Mouse (Mus musculus) liver, embryonic 13.5 days (tissue): ENCODE data around the gene Nt5dc1. TPM values are rescaled to one million over a fixed set of nuclear protein-coding genes. Genes with fewer than 3 reads are reported as not detected.

Source experiments
- ATAC-seq: fragments of 200-750 bp; cut with Nextera tagmentation; 2 replicates; pipeline ENCODE4 v1.8.0; 2017; ENCODE audit warnings: low read depth, mild to moderate bottlenecking, moderate number of reproducible peaks, moderate library complexity
- DNase-seq: peaks from one replicate; pipeline ENCODE4 v3.0.0; 2022
- H3K27ac ChIP-seq: fragments of 300-500 bp; sonication (generic); 2 replicates; pipeline ENCODE4 v1.5.1; 2015; ENCODE audit warnings: moderate library complexity, mild to moderate bottlenecking, inconsistent platforms
- H3K27me3 ChIP-seq: fragments of 300-500 bp; sonication (generic); 2 replicates; pipeline ENCODE4 v1.6.1; 2015; ENCODE audit warnings: mild to moderate bottlenecking, inconsistent platforms
- H3K36me3 ChIP-seq: fragments of 300-500 bp; sonication (generic); 2 replicates; pipeline ENCODE4 v1.6.1; 2015; ENCODE audit warnings: mild to moderate bottlenecking, inconsistent platforms
- H3K4me1 ChIP-seq: fragments of 300-500 bp; sonication (generic); replicated peaks from 2 replicates; pipeline ENCODE4 v1.6.1; 2015; ENCODE audit warnings: inconsistent platforms
- H3K4me2 ChIP-seq: fragments of 300-500 bp; sonication (generic); 2 replicates; pipeline ENCODE4 v1.6.1; 2015; ENCODE audit warnings: inconsistent platforms, mild to moderate bottlenecking, moderate library complexity
- H3K4me3 ChIP-seq: fragments of 300-500 bp; sonication (generic); replicated peaks from 2 replicates; pipeline ENCODE4 v1.5.1; 2015; ENCODE audit warnings: mild to moderate bottlenecking, inconsistent platforms
- H3K9ac ChIP-seq: fragments of 300-500 bp; sonication (generic); 2 replicates; pipeline ENCODE4 v1.6.1; 2015; ENCODE audit warnings: mild to moderate bottlenecking, inconsistent platforms
- H3K9me3 ChIP-seq: fragments of 300-500 bp; sonication (generic); replicated peaks from 2 replicates; pipeline ENCODE4 v1.6.1; 2016; ENCODE audit warnings: inconsistent platforms
- WGBS: fragments of 180-500 bp; shearing (Covaris S2); methylation state at CpG from one replicate; pipeline ENCODE4 v1.1.7; 2015; ENCODE audit not compliant: insufficient replicate concordance; 5-methylcytosine and 5-hydroxymethylcytosine counted together
- polyA plus RNA-seq: library from polyadenylated mRNA; unstranded; fragments of >200 nt; fragmentation: Nextera tagmentation; extraction: Ambion mirVana; gene quantifications from 2 replicates; pipeline ENCODE4 v1.2.1, GENCODE M21; 2015

Gene Nt5dc1
- polyA plus RNA-seq, 1 experiment from 2014 or later: 9.7 TPM

- no peaks in the 10 kb centered on the region for H3K27me3 ChIP-seq
- no peaks in the 10 kb centered on the region for H3K4me1 ChIP-seq
- no peak overlapping the region for H3K4me3 ChIP-seq
- H3K9me3 ChIP-seq: no peaks in the 10 kb centered on the region
- H3K36me3 ChIP-seq: no peaks in the 10 kb centered on the region
- 65% methylated on average over 5 of the region's 5 CpGs for WGBS
- ATAC-seq (no peak), DNase-seq (no peak)
- no peak overlapping the region for H3K4me2 ChIP-seq
- H3K9ac ChIP-seq: no peak overlapping the region
- H3K27ac ChIP-seq: no peak overlapping the region
Observed at GRCm38 (mm10) chr10:34368138-34368537, 50.2 kb downstream of the Nt5dc1 start.

GRCm38 (mm10) chr10:34363756-34364155 is 54.6 kb downstream of the Nt5dc1 start:
- Histone ChIP-seq H3K4me2 (no peak overlapping the region), H3K9ac (no peak overlapping the region), H3K4me1 (no peaks in the 10 kb centered on the region), H3K36me3 (no peaks in the 10 kb centered on the region), H3K9me3 (no peaks in the 10 kb centered on the region), H3K4me3 (no peak overlapping the region), H3K27me3 (no peaks in the 10 kb centered on the region), H3K27ac (no peak overlapping the region)
- no peak for ATAC-seq
- no peak for DNase-seq

GRCm38 (mm10) chr10:34358263-34358662 is 60.1 kb downstream of the Nt5dc1 start:
- no peak overlapping the region for H3K4me2 ChIP-seq
- no peaks in the 10 kb centered on the region for H3K9me3 ChIP-seq
- no peak overlapping the region for H3K27ac ChIP-seq
- 67% methylated on average over 3 of the region's 3 CpGs for WGBS
- no peak overlapping the region for H3K9ac ChIP-seq
- no peaks in the 10 kb centered on the region for H3K36me3 ChIP-seq
- no peaks in the 10 kb centered on the region for H3K4me1 ChIP-seq
- no peak overlapping the region for H3K4me3 ChIP-seq
- no peak for DNase-seq
- H3K27me3 ChIP-seq: no peaks in the 10 kb centered on the region
- no peak for ATAC-seq

- WGBS: 75% methylated on average over 4 of the region's 4 CpGs
- H3K27ac ChIP-seq: no peak overlapping the region
- no peaks in the 10 kb centered on the region for H3K36me3 ChIP-seq
- ATAC-seq: no peak
- no peak overlapping the region for H3K9ac ChIP-seq
- no peaks in the 10 kb centered on the region for H3K4me1 ChIP-seq
- DNase-seq: no peak
- no peak overlapping the region for H3K4me3 ChIP-seq
- no peak overlapping the region for H3K4me2 ChIP-seq
- no peaks in the 10 kb centered on the region for H3K27me3 ChIP-seq
- H3K9me3 ChIP-seq: no peaks in the 10 kb centered on the region
Observed at GRCm38 (mm10) chr10:34352166-34352565, 66.2 kb downstream of the Nt5dc1 start.

GRCm38 (mm10) chr10:34341886-34342285 is 76.5 kb downstream of the Nt5dc1 start:
- H3K9me3 ChIP-seq: no peaks in the 10 kb centered on the region
- no peak overlapping the region for H3K4me3 ChIP-seq
- ATAC-seq (no peak), DNase-seq (no peak)
- H3K9ac ChIP-seq: no peak overlapping the region
- no peak overlapping the region for H3K27ac ChIP-seq
- no peaks in the 10 kb centered on the region for H3K36me3 ChIP-seq
- no peaks in the 10 kb centered on the region for H3K4me1 ChIP-seq
- no peak overlapping the region for H3K4me2 ChIP-seq
- no peaks in the 10 kb centered on the region for H3K27me3 ChIP-seq
- 42% methylated on average over 1 of the region's 1 CpGs for WGBS

- H3K9ac ChIP-seq: no peak overlapping the region
- WGBS: 70% methylated on average over 6 of the region's 6 CpGs
- H3K9me3 ChIP-seq: no peaks in the 10 kb centered on the region
- H3K27ac ChIP-seq: no peak overlapping the region
- H3K4me2 ChIP-seq: no peak overlapping the region
- no peak overlapping the region for H3K4me3 ChIP-seq
- ATAC-seq (no peak), DNase-seq (no peak)
- no peaks in the 10 kb centered on the region for H3K36me3 ChIP-seq
- H3K27me3 ChIP-seq: no peaks in the 10 kb centered on the region
- H3K4me1 ChIP-seq: no peaks in the 10 kb centered on the region
Observed at GRCm38 (mm10) chr10:34341014-34341413, 77.3 kb downstream of the Nt5dc1 start.

- H3K4me1 ChIP-seq: no peaks in the 10 kb centered on the region
- WGBS: 4% methylated on average over 2 of the region's 2 CpGs
- H3K4me3 ChIP-seq: no peak overlapping the region
- H3K4me2 ChIP-seq: no peak overlapping the region
- no peak for DNase-seq
- H3K27me3 ChIP-seq: no peaks in the 10 kb centered on the region
- ATAC-seq: no peak
- H3K27ac ChIP-seq: no peak overlapping the region
- no peaks in the 10 kb centered on the region for H3K36me3 ChIP-seq
- no peak overlapping the region for H3K9ac ChIP-seq
- no peaks in the 10 kb centered on the region for H3K9me3 ChIP-seq
Observed at GRCm38 (mm10) chr10:34328310-34328709, 90.0 kb downstream of the Nt5dc1 start.

GRCm38 (mm10) chr10:34327144-34327543 is 91.2 kb downstream of the Nt5dc1 start:
- Histone ChIP-seq H3K4me3 (no peak overlapping the region), H3K9me3 (no peaks in the 10 kb centered on the region), H3K4me1 (no peaks in the 10 kb centered on the region), H3K27ac (no peak overlapping the region), H3K36me3 (no peaks in the 10 kb centered on the region), H3K9ac (no peak overlapping the region), H3K4me2 (no peak overlapping the region), H3K27me3 (no peaks in the 10 kb centered on the region)
- ATAC-seq (no peak), DNase-seq (no peak)
- 54% methylated on average over 5 of the region's 5 CpGs for WGBS

- ATAC-seq (no peak), DNase-seq (no peak)
- no peaks in the 10 kb centered on the region for H3K36me3 ChIP-seq
- no peak overlapping the region for H3K4me3 ChIP-seq
- no peaks in the 10 kb centered on the region for H3K27me3 ChIP-seq
- WGBS: 24% methylated on average over 4 of the region's 4 CpGs
- H3K9me3 ChIP-seq: no peaks in the 10 kb centered on the region
- H3K4me1 ChIP-seq: no peaks in the 10 kb centered on the region
- H3K27ac ChIP-seq: no peak overlapping the region
- H3K9ac ChIP-seq: no peak overlapping the region
- no peak overlapping the region for H3K4me2 ChIP-seq
Observed at GRCm38 (mm10) chr10:34326701-34327100, 91.7 kb downstream of the Nt5dc1 start.

GRCm38 (mm10) chr10:34320809-34321208 is 97.5 kb downstream of the Nt5dc1 start:
- Histone ChIP-seq H3K9me3 (no peaks in the 10 kb centered on the region), H3K27ac (no peak overlapping the region), H3K9ac (no peak overlapping the region), H3K4me1 (peaks cover 4% of the 10 kb centered on the region), H3K36me3 (no peaks in the 10 kb centered on the region), H3K27me3 (no peaks in the 10 kb centered on the region), H3K4me2 (no peak overlapping the region), H3K4me3 (no peak overlapping the region)
- DNase-seq (no peak), ATAC-seq (no peak)
- 66% methylated on average over 2 of the region's 2 CpGs for WGBS

- Histone ChIP-seq H3K36me3 (no peaks in the 10 kb centered on the region), H3K9ac (no peak overlapping the region), H3K4me2 (no peak overlapping the region), H3K27ac (no peak overlapping the region), H3K4me3 (no peak overlapping the region), H3K27me3 (no peaks in the 10 kb centered on the region), H3K9me3 (no peaks in the 10 kb centered on the region), H3K4me1 (peaks cover 4% of the 10 kb centered on the region)
- ATAC-seq (no peak), DNase-seq (no peak)
- WGBS: 56% methylated on average over 2 of the region's 2 CpGs
Observed at GRCm38 (mm10) chr10:34317217-34317606, 101.1 kb downstream of the Nt5dc1 start.

GRCm38 (mm10) chr10:34316571-34317216 is 101.7 kb downstream of the Nt5dc1 start:
- WGBS: 13% methylated on average over 3 of the region's 3 CpGs
- no peak overlapping the region for H3K9ac ChIP-seq
- H3K4me3 ChIP-seq: no peak overlapping the region
- DNase-seq: no peak
- H3K27me3 ChIP-seq: no peaks in the 10 kb centered on the region
- no peak overlapping the region for H3K27ac ChIP-seq
- H3K4me1 ChIP-seq: peaks cover 4% of the 10 kb centered on the region
- no peaks in the 10 kb centered on the region for H3K36me3 ChIP-seq
- H3K4me2 ChIP-seq: no peak overlapping the region
- ATAC-seq: peak; percentile 29; the same call in 1 of the 2 replicates
- no peaks in the 10 kb centered on the region for H3K9me3 ChIP-seq
